Mouse (Mus musculus) ES-Bruce4 (cell line): ENCODE measurements around the gene Fam107b.

Experiments
- CTCF ChIP-seq: IDR thresholded peaks from one replicate; pipeline ENCODE4 v1.8.1; 2011; ENCODE audit warnings: low read depth, low read length
- POLR2A ChIP-seq: IDR thresholded peaks from one replicate; pipeline ENCODE4 v1.8.1; 2011; ENCODE audit warnings: low read length; ENCODE audit not compliant: insufficient read depth

DNA sequence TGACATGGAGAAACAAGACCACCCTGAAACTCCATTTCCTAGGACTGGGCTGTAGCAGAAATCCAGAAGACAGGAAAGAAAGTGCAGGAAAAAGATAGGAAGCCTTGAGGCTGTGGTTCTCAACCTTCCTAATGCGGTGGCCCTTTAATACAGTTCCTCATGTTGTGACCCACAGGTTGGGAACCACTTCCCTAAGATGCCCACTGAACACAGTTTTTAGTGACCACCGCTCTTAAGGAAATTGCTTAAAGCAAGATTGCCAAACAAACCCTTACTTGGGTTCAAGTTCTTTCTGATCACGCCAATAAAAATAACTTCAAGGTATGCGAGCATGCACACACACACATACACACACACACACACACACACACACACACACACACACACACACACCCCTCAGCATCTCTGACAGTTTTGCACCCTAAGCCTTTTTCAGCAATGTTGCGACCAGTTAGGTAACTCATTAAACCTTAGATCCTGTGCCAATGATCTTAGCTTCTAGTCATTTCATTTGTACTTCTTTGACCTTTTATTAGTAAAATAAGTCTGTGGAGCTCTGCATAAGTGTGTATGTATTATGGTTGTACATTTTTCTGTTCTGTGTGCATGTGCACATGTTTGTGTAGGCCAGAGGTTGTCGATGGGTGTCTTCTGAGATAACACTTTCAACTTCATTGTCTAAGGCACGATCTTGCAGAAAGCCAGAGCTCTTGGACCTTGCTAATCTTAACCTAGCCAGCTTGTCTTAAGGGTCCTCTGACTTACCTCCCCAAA is 53.1 kb downstream of the Fam107b start:
- TF ChIP-seq POLR2A: no peak
- TF ChIP-seq CTCF: no peak
